Mouse (Mus musculus) liver (tissue): ENCODE results near the gene Psmb6.

ENCODE experiments used
- DNase-seq: peaks from one replicate; pipeline ENCODE4 v3.0.0-alpha.2; 2020; ENCODE audit warnings: mixed read lengths

The Psmb6 gene

GRCm38 (mm10) chr11:70573872-70574271, 48.7 kb downstream of the Psmb6 start:
- DNase-seq, result no peak

- no peak for DNase-seq
Measured at GRCm38 (mm10) chr11:70577201-70577600, 52.0 kb downstream of the Psmb6 start.
